Mouse (Mus musculus): ENCODE results near the gene 4930539E08Rik.

DNA sequence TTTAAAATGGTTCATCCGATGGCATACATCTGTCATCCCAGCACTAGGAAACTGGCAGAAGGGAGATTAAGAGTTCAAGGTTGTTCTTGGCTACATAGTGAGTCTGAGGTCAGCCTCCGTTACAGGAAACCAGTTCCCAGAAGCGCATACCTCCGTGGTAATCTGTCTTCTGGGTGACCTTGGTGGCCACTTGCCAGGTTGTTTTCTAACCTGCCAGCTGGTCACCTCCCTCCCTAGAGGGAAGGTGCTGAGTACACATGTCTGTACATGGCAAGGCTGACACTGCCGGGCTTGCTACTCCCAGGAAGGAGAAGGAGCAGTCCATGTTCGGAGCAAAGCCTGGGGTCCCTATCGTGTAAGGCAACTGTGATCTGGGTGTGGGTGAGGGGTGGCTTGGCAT, 40.3 kb downstream of the 4930539E08Rik start:
- TF ChIP-seq TAL1 (IDR thresholded peaks at IDR 0.05; ENCODE audit: low read length) (no peak), GATA1 (IDR thresholded peaks at IDR 0.05; ENCODE audit: low read length) (no peak)
